Mouse (Mus musculus): ENCODE measurements around the gene Cdc123.

- TF ChIP-seq CTCF (IDR thresholded peaks at IDR 0.05): peak; percentile 93
- TF ChIP-seq EP300 (IDR thresholded peaks at IDR 0.05): peak; percentile 80
Observed at GRCm38 (mm10) chr2:5844873-5845631, at the start of gene Cdc123, which contains the start of gene Nudt5.

Data from lung, postnatal 0 days (tissue).